Mouse (Mus musculus) myocyte (in vitro differentiated cells): ENCODE data around the gene Cblb.

Experiments
- CEBPB ChIP-seq: IDR thresholded peaks from 2 replicates; pipeline ENCODE4 v1.6.1; 2011; ENCODE audit warnings: mild to moderate bottlenecking, moderate library complexity; ENCODE audit not compliant: poor library complexity, insufficient read depth, severe bottlenecking
- E2F4 ChIP-seq: IDR thresholded peaks from one replicate; pipeline ENCODE4 v1.6.1; 2011; ENCODE audit warnings: mild to moderate bottlenecking, control low read depth, moderate library complexity; ENCODE audit not compliant: insufficient read depth
- MAX ChIP-seq: IDR thresholded peaks from one replicate; pipeline ENCODE4 v1.6.1; 2011; ENCODE audit warnings: low read depth, mild to moderate bottlenecking, control low read depth
- MYOD1 ChIP-seq, 3 experiments: IDR thresholded peaks; one replicate each; pipeline ENCODE4 v1.6.1; 2011; ENCODE audit warnings: control low read depth in 2 of 3, low read depth in 2 of 3, mild to moderate bottlenecking in 2 of 3, moderate library complexity in 1 of 3; ENCODE audit not compliant: insufficient read length in 2 of 3, control insufficient read depth in 1 of 3
- MYOG ChIP-seq, 3 experiments: IDR thresholded peaks; one replicate each; pipeline ENCODE4 v1.6.1; 2011; ENCODE audit warnings: control low read depth in 2 of 3, low read depth in 2 of 3, mild to moderate bottlenecking in 2 of 3; ENCODE audit not compliant: insufficient read length in 2 of 3, control insufficient read depth in 1 of 3, insufficient read depth in 1 of 3
- POLR2A ChIP-seq: IDR thresholded peaks from one replicate; pipeline ENCODE4 v1.6.1; 2011; ENCODE audit warnings: low read depth, mild to moderate bottlenecking, control low read depth, moderate library complexity; ENCODE audit not compliant: insufficient read length
- POLR2AphosphoS2 ChIP-seq: IDR thresholded peaks from one replicate; pipeline ENCODE4 v1.6.1; 2011; ENCODE audit warnings: low read depth, control low read depth; ENCODE audit not compliant: insufficient read length
- TCF12 ChIP-seq: IDR thresholded peaks from one replicate; pipeline ENCODE4 v1.6.1; 2011; ENCODE audit warnings: mild to moderate bottlenecking, control low read depth; ENCODE audit not compliant: poor library complexity, insufficient read depth, severe bottlenecking
- TCF3 ChIP-seq: IDR thresholded peaks from one replicate; pipeline ENCODE4 v1.6.1; 2011; ENCODE audit warnings: low read depth, control low read depth; ENCODE audit not compliant: insufficient read length
- USF1 ChIP-seq: IDR thresholded peaks from one replicate; pipeline ENCODE4 v1.6.1; 2011; ENCODE audit warnings: low read depth, mild to moderate bottlenecking, control low read depth, moderate library complexity

DNA sequence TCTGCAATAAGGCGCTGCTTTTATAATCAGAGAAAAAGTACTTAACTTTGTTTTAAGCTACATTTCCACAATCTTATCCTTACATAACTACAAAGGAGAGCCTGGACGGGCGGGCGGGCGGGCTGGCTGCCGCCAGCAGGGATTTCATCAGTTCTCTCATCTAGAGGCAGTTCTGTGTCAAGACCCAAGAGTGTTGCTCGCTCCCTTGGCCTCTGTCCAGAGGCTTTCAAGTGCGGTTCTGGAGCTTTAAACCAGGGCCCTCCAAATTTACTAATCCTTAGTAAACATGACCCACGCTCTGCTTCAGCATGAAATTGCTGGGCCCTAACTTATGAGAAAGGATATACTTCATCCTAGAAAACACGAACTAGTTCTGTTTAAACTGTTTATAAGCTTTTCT lies 155.7 kb downstream of the Cblb start:
- TF ChIP-seq E2F4, result no peak
- no peak for TF ChIP-seq POLR2A
- no peak for TF ChIP-seq TCF3
- TF ChIP-seq MAX, result no peak
- no peak for TF ChIP-seq POLR2AphosphoS2
- no peak for TF ChIP-seq TCF12
- TF ChIP-seq USF1, result no peak
- TF ChIP-seq CEBPB, result no peak
- TF ChIP-seq MYOD1 (IDR thresholded peaks at IDR 0.05; ENCODE audit: control insufficient read depth in 1 of 3, insufficient read length in 2 of 3, low read depth in 2 of 3), result no peak
- TF ChIP-seq MYOG (IDR thresholded peaks at IDR 0.05; ENCODE audit: control insufficient read depth in 1 of 3, insufficient read depth in 1 of 3, insufficient read length in 2 of 3, low read depth in 2 of 3), result no peak
